Mouse (Mus musculus): Measurements from ENCODE around the gene Prkn.

DNA sequence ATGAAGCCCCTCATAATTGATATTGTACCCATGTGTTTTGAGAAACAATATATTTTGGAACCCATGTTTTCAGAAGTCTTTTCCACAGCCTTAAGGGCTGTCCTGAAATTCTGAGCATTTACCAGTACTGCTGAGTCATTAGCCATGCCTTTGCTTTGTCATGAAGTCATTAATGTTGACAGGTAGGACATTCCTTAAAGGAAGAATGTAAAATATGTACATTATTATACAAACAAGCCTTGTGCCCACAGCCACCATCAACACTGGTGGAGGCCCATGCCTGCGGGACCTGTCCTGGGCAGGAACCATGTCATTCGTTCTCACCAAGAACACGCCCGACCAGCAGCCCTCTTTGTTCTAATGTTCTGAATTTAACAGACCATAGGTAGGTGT, 513.4 kb downstream of the Prkn start:
- TF ChIP-seq POLR2A (IDR thresholded peaks at IDR 0.05; ENCODE audit: borderline replicate concordance, extremely low read depth, insufficient read depth, insufficient read length, poor library complexity, severe bottlenecking), result no peak
- no peak for TF ChIP-seq CTCF (IDR thresholded peaks at IDR 0.05; ENCODE audit: borderline replicate concordance, extremely low read depth, insufficient read depth, insufficient read length)
